Mouse (Mus musculus) midbrain, postnatal 0 days (tissue): ENCODE measurements at regions not wholly inside any gene's neighbourhood (a gene's known extent, or its start where the extent isn't known, plus 50 kb on each side); places are given as distances from the start of the nearest gene placed in this dataset.

Experiments used
- ATAC-seq: fragments of 200-750 bp; cut with Nextera tagmentation; 2 replicates; pipeline ENCODE4 v1.8.0; 2017; ENCODE audit warnings: moderate number of reproducible peaks, mild to moderate bottlenecking, moderate TSS enrichment, moderate library complexity; ENCODE audit not compliant: low FRiP score
- DNase-seq: peaks from one replicate; pipeline ENCODE4 v3.0.0-alpha.2; 2015; ENCODE audit warnings: low spot score
- H3K27ac ChIP-seq: fragments of 300-500 bp; sonication (generic); 2 replicates; pipeline ENCODE4 v1.5.1; 2014; ENCODE audit warnings: low read depth, mild to moderate bottlenecking, low read length, mixed read lengths
- H3K27me3 ChIP-seq: fragments of 300-500 bp; sonication (generic); 2 replicates; pipeline ENCODE4 v1.6.1; 2014; ENCODE audit warnings: low read length, control low read depth, mixed read lengths; ENCODE audit not compliant: insufficient read depth
- H3K36me3 ChIP-seq: fragments of 300-500 bp; sonication (generic); 2 replicates; pipeline ENCODE4 v1.6.1; 2014; ENCODE audit warnings: low read length, control low read depth, mixed read lengths; ENCODE audit not compliant: insufficient read depth
- H3K4me1 ChIP-seq: fragments of 300-500 bp; sonication (generic); 2 replicates; pipeline ENCODE4 v1.6.1; 2014; ENCODE audit warnings: mild to moderate bottlenecking, control low read depth, antibody characterized with exemption, low read length, mixed read lengths; ENCODE audit not compliant: insufficient read depth
- H3K4me2 ChIP-seq: fragments of 300-500 bp; sonication (generic); 2 replicates; pipeline ENCODE4 v1.6.1; 2014; ENCODE audit warnings: low read depth, mild to moderate bottlenecking, low read length, mixed read lengths; ENCODE audit not compliant: poor library complexity, severe bottlenecking
- H3K4me3 ChIP-seq: fragments of 300-500 bp; sonication (generic); 2 replicates; pipeline ENCODE4 v1.5.1; 2014; ENCODE audit warnings: low read depth, mild to moderate bottlenecking, low read length, moderate library complexity
- H3K9ac ChIP-seq: fragments of 300-500 bp; sonication (generic); replicated peaks from 2 replicates; pipeline ENCODE4 v1.6.1; 2014; ENCODE audit warnings: mild to moderate bottlenecking, low read length, moderate library complexity, mixed read lengths; ENCODE audit not compliant: poor library complexity, severe bottlenecking
- H3K9me3 ChIP-seq: fragments of 300-500 bp; sonication (generic); 2 replicates; pipeline ENCODE4 v1.6.1; 2016; ENCODE audit warnings: low read length, control low read depth
- CTCF ChIP-seq: IDR thresholded peaks from 2 replicates; pipeline ENCODE4 v1.5.1; 2016; ENCODE audit warnings: antibody characterized with exemption, mild to moderate bottlenecking
- WGBS: fragments of 180-500 bp; shearing (Covaris S2); extraction: QIAGEN DNeasy Blood & Tissue Kit; methylation state at CpG from one replicate; pipeline ENCODE4 v1.1.7; 2014; 5-methylcytosine and 5-hydroxymethylcytosine counted together

GRCm38 (mm10) chr16:65999343-65999742 is 184.3 kb downstream of the Vgll3 start:
- no peak overlapping the region for H3K9ac ChIP-seq
- 76% methylated on average over 1 of the region's 1 CpGs for WGBS
- no peaks in the 10 kb centered on the region for H3K9me3 ChIP-seq
- no peak overlapping the region for H3K4me2 ChIP-seq
- no peak overlapping the region for H3K4me3 ChIP-seq
- no peak overlapping the region for H3K27ac ChIP-seq
- no peaks in the 10 kb centered on the region for H3K27me3 ChIP-seq
- no peak for DNase-seq
- no peaks in the 10 kb centered on the region for H3K36me3 ChIP-seq
- H3K4me1 ChIP-seq, result no peaks in the 10 kb centered on the region
- no peak for ATAC-seq
- no peak for TF ChIP-seq CTCF

GRCm38 (mm10) chr16:66000728-66001273 is 185.7 kb downstream of the Vgll3 start:
- DNase-seq, result no peak
- Histone ChIP-seq H3K27me3 (no peaks in the 10 kb centered on the region), H3K4me2 (no peak overlapping the region), H3K4me3 (no peak overlapping the region), H3K9ac (no peak overlapping the region), H3K4me1 (no peaks in the 10 kb centered on the region), H3K27ac (no peak overlapping the region), H3K9me3 (no peaks in the 10 kb centered on the region), H3K36me3 (no peaks in the 10 kb centered on the region)
- ATAC-seq, result no peak
- no peak for TF ChIP-seq CTCF
- WGBS, result 72% methylated on average over 6 of the region's 6 CpGs

DNA sequence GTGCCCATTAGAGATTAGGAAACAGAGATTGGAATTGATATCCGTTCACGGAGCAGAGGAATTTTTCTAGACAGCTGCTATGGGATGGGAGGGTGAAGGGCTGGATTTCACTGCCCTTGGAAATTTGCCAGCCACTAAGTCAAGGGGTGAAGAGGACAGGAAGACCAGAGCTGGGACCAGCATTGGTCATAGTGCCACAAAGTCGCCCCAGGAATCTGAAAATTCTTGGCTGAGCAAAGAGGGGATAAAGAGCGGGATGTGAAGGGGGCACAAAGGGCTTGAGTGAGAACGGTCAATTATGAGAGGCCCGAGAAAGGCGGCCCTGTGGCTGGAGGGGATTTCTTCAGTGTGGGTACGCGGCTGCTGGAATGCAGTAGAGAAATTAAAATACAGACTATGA is 189.6 kb downstream of the Vgll3 start:
- no peak for TF ChIP-seq CTCF
- Histone ChIP-seq H3K4me2 (no peak overlapping the region), H3K9ac (no peak overlapping the region), H3K36me3 (no peaks in the 10 kb centered on the region), H3K4me3 (no peak overlapping the region), H3K27ac (no peak overlapping the region), H3K4me1 (no peaks in the 10 kb centered on the region), H3K27me3 (no peaks in the 10 kb centered on the region), H3K9me3 (no peaks in the 10 kb centered on the region)
- WGBS, result 74% methylated on average over 9 of the region's 9 CpGs
- no peak for DNase-seq
- ATAC-seq, result no peak

GRCm38 (mm10) chr16:66005954-66006580 is 191.0 kb downstream of the Vgll3 start:
- no peak overlapping the region for H3K9ac ChIP-seq
- DNase-seq (peak; percentile 66), ATAC-seq (no peak)
- no peak overlapping the region for H3K4me3 ChIP-seq
- peak; percentile 86 for TF ChIP-seq CTCF
- H3K36me3 ChIP-seq, result no peaks in the 10 kb centered on the region
- H3K27me3 ChIP-seq, result no peaks in the 10 kb centered on the region
- H3K4me1 ChIP-seq, result no peaks in the 10 kb centered on the region
- no peak overlapping the region for H3K4me2 ChIP-seq
- no peak overlapping the region for H3K27ac ChIP-seq
- H3K9me3 ChIP-seq, result no peaks in the 10 kb centered on the region
- WGBS, result 50% methylated on average over 7 of the region's 7 CpGs

DNA sequence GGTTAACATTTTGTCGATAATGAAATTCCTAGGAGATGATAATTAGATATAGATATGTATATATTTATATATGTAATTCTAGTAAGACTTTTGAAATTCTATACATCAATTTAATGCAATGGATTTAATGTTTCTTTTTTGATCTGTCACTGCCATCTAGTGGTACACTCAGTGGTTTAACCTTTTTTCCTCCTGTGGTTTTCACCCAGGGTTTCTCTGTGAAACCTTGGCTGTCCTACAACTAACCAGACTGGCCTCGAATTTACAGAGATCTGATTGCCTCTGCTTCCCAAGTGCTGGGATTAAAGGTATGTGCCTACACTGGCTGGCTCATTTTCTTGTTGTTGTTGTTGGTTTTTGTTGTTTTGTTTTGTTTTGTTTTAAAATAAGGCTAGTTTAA is 198.6 kb downstream of the Vgll3 start:
- WGBS, result 23% methylated on average over 2 of the region's 2 CpGs
- peak; percentile 80 for TF ChIP-seq CTCF

DNA sequence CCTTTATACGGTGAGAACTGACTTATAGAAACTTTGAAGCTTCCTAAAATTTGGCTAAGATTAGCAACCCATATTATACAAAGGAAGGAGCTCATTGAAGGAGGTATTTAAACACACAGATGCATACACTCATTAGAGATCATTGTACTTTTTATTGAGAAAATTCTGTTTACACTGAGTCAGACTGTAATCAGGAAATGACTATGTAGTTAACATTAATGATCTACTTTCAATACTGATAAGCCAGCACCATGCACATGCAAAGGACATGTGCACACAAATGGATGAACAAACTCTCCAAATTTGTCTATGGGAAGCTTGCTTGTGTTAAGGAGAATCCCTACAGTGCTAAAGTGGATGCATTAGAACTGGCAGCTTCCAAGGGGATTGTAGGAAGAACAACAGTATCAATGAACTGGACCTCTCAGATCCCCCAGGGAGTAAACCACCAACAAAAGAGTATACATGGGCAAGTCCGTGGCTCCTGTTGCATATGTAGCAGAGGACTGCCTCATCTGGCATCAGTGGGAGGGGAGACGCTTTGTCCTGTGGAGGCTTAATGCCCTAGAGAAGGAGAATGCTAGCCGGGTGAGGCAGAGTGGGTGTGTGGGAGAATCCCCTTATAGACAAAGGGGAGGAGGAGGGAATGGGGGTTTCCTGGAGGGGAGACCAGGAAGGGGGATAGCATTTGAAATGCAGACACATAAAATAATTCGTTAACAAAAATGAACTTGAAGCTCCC is 200.0 kb downstream of the Vgll3 start:
- ATAC-seq (no peak), DNase-seq (no peak)
- Histone ChIP-seq H3K36me3 (no peaks in the 10 kb centered on the region), H3K27ac (no peak overlapping the region), H3K4me2 (no peak overlapping the region), H3K4me1 (no peaks in the 10 kb centered on the region), H3K27me3 (no peaks in the 10 kb centered on the region), H3K9ac (no peak overlapping the region), H3K4me3 (no peak overlapping the region), H3K9me3 (no peaks in the 10 kb centered on the region)
- no peak for TF ChIP-seq CTCF
- 29% methylated on average over 5 of the region's 5 CpGs for WGBS

More for the DNA sequence above, 198.6 kb downstream of the Vgll3 start:
- Histone ChIP-seq H3K4me2 (no peak overlapping the region), H3K27me3 (no peaks in the 10 kb centered on the region), H3K4me3 (no peak overlapping the region), H3K27ac (no peak overlapping the region), H3K9ac (no peak overlapping the region), H3K9me3 (no peaks in the 10 kb centered on the region), H3K36me3 (no peaks in the 10 kb centered on the region), H3K4me1 (no peaks in the 10 kb centered on the region)
- DNase-seq, result peak; percentile 78
- no peak for ATAC-seq
